Mouse (Mus musculus) lung, adult 2 months (tissue): Measurements from ENCODE around the gene Cpne4. TPM values are rescaled to one million over a fixed set of nuclear protein-coding genes. Genes with fewer than 3 reads are reported as not detected.

Experiments used
- DNase-seq: peaks from one replicate; pipeline ENCODE4 v3.0.0; 2022
- H3K4me1 ChIP-seq: fragments of 200-500 bp; 2 replicates; pipeline ENCODE4 v1.6.1; 2011; ENCODE audit warnings: low read length; ENCODE audit not compliant: control insufficient read depth, insufficient read depth
- H3K4me3 ChIP-seq: fragments of 200-500 bp; replicated peaks from 2 replicates; pipeline ENCODE3; 2011; ENCODE audit warnings: low read depth, mild to moderate bottlenecking, control low read depth, low read length; ENCODE audit errors: extremely low read depth
- CTCF ChIP-seq: fragments of 200-500 bp; IDR thresholded peaks from 2 replicates; pipeline ENCODE4 v1.5.1; 2011; ENCODE audit warnings: mild to moderate bottlenecking, low read length, control low read depth; ENCODE audit not compliant: insufficient read depth
- POLR2A ChIP-seq: fragments of 200-500 bp; IDR thresholded peaks from 2 replicates; pipeline ENCODE4 v1.6.1; 2011; ENCODE audit warnings: low read depth, mild to moderate bottlenecking, control low read depth, low read length, borderline replicate concordance; ENCODE audit errors: extremely low read depth
- WGBS: fragments of 180-500 bp; shearing (Covaris S2); methylation state at CpG from one replicate; pipeline ENCODE4 v1.1.7; 2018; 5-methylcytosine and 5-hydroxymethylcytosine counted together
- polyA plus RNA-seq: library from polyadenylated mRNA; depleted of rRNA; stranded (reverse); fragments of >200 nt; gene quantifications from 2 replicates; pipeline ENCODE4 v1.2.3, GENCODE M21; 2012

The Cpne4 gene
- polyA plus RNA-seq, 1 experiment: 0.09 TPM

DNA sequence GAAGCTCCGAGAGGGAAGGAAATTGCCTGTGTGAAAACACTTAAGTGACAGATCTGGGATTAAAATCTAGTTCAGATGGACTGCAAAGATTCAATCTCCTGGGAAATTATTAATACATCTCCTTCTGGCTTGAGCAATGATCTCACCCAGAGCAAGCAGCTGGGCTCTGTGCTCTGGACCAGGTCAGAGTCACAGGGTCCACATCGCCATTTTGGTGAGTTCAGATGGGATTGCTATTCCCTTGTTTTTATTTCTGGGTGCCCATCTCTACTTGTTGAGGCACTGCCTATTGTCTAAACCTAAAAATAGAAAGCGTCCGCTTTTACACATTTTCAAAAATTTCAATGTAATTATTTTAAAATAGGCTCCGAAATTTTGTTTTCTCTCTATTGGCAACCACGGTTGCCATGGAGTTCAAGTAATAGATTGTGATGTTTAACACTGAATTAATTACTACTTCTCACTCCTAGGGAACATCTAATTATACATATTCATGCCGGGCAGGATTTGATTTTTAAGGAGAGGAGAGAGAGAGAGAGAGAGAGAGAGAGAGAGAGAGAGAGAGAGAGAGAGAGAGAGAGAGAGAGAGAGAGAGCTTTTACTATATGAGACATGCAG is 229.2 kb downstream of the Cpne4 start:
- H3K4me1 ChIP-seq: no peaks in the 10 kb centered on the region
- DNase-seq: no peak
- TF ChIP-seq POLR2A: no peak
- no peak for TF ChIP-seq CTCF
- 85% methylated on average over 7 of the region's 7 CpGs for WGBS
- no peak overlapping the region for H3K4me3 ChIP-seq

DNA sequence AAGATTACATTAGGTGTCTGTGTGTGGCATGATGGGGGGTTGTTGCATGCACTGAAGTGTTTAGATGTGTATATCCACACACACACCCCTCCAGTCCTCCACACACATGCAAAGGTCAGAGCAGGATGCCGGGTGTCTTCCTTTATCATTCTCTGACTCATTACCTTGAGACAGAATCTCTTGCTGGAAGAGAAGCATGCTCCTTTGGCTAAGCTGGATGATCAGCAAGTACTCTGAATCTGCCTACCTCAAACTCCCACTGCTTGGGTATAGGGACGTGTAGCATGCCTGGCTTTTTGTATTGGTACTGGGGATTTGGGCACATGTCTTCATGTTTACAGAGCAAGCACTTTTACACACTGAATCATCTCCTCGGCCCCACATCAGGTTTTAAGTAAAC is 230.0 kb downstream of the Cpne4 start:
- DNase-seq: no peak
- H3K4me1 ChIP-seq: no peaks in the 10 kb centered on the region
- WGBS: 46% methylated on average over 3 of the region's 3 CpGs
- TF ChIP-seq POLR2A (no peak), CTCF (no peak)
- H3K4me3 ChIP-seq: no peak overlapping the region

DNA sequence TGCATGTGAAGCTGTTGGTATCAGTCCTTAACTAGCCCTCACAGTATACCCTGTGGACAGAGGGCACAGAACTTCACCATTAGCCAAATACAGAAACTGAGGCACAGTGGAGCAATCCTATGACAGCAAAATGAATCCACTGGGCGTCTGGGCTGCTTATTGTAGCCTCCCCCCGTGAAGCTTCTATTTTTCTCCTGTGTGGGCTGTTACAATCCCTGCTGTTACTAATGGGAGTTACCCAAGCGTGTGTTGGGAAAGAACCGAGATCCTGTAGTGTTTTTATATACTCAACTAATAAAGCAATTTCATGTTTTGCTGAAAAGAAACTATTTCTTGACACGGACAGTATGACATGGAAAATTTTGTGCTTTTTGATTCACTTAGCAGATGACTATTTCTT is 230.7 kb downstream of the Cpne4 start:
- no peak for TF ChIP-seq POLR2A
- 75% methylated on average over 5 of the region's 5 CpGs for WGBS
- Histone ChIP-seq H3K4me1 (no peaks in the 10 kb centered on the region), H3K4me3 (no peak overlapping the region)
- no peak for DNase-seq

GRCm38 (mm10) chr9:104796601-104797000 is 249.5 kb downstream of the Cpne4 start:
- no peak overlapping the region for H3K4me3 ChIP-seq
- DNase-seq: no peak
- 44% methylated on average over 2 of the region's 2 CpGs for WGBS
- H3K4me1 ChIP-seq: no peaks in the 10 kb centered on the region
- TF ChIP-seq POLR2A (no peak), CTCF (no peak)

GRCm38 (mm10) chr9:104804776-104805175 is 257.7 kb downstream of the Cpne4 start:
- 75% methylated on average over 4 of the region's 4 CpGs for WGBS
- DNase-seq: no peak
- Histone ChIP-seq H3K4me1 (no peaks in the 10 kb centered on the region), H3K4me3 (no peak overlapping the region)
- TF ChIP-seq POLR2A (no peak), CTCF (no peak)

DNA sequence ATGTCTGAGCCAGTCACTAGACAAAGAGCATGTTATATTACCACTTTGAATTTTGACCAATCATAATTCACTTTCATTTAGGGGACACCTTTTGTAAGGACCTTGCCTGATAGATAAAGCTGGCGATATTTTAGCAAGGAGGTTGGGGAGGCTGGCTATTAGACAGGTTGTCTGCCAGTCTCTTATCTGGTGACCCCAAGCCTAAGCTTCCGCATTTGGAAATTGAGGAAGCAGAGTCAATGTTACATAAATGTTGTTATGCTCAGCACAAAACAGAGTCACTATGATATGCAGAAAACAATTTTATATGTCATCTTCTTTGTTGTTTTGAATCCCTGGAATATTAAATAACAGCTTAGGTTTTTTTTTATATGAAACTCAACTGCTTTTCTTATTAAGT is 267.6 kb downstream of the Cpne4 start:
- H3K4me1 ChIP-seq: no peaks in the 10 kb centered on the region
- 66% methylated on average over 2 of the region's 2 CpGs for WGBS
- no peak for DNase-seq
- no peak overlapping the region for H3K4me3 ChIP-seq
- TF ChIP-seq POLR2A: no peak
- no peak for TF ChIP-seq CTCF

- no peaks in the 10 kb centered on the region for H3K4me1 ChIP-seq
- DNase-seq: no peak
- 48% methylated on average over 3 of the region's 3 CpGs for WGBS
- TF ChIP-seq POLR2A: no peak
- no peak for TF ChIP-seq CTCF
- H3K4me3 ChIP-seq: no peak overlapping the region
Observed at GRCm38 (mm10) chr9:104828646-104829045, 281.6 kb downstream of the Cpne4 start.

GRCm38 (mm10) chr9:104832934-104833539 is 286.0 kb downstream of the Cpne4 start:
- Histone ChIP-seq H3K4me3 (no peak overlapping the region), H3K4me1 (no peaks in the 10 kb centered on the region)
- DNase-seq: no peak
- TF ChIP-seq CTCF: no peak
- no peak for TF ChIP-seq POLR2A
- WGBS: 84% methylated on average over 5 of the region's 5 CpGs

GRCm38 (mm10) chr9:104837931-104838330 is 290.8 kb downstream of the Cpne4 start:
- no peak for DNase-seq
- TF ChIP-seq CTCF (no peak), POLR2A (no peak)
- no peak overlapping the region for H3K4me3 ChIP-seq
- no peaks in the 10 kb centered on the region for H3K4me1 ChIP-seq
- WGBS: 67% methylated on average over 1 of the region's 1 CpGs

DNA sequence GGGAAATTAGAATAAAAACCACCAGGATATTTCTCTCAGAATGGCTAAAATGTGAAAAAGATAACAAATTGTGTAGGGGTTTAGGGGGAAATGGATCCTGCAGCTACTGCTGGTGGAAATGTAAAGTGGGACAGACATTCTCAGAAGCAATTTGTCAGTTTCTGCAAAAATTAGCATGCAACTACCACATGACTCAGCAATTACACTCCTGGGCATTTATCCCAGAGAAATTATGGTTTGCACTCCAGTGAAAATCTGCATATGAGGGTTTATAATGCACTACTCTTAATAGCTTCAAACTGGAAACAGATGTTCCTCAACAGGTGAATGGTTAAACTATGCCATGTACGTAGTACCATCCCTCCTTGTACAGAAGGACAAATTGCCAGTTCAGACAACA is 294.2 kb downstream of the Cpne4 start:
- H3K4me1 ChIP-seq: no peaks in the 10 kb centered on the region
- WGBS: 71% methylated on average over 1 of the region's 1 CpGs
- DNase-seq: no peak
- no peak for TF ChIP-seq POLR2A
- TF ChIP-seq CTCF: no peak
- no peak overlapping the region for H3K4me3 ChIP-seq
